Mouse (Mus musculus) gastrocnemius, adult 2 months (tissue): ENCODE results near the gene Galnt2. TPM values are rescaled to one million over a fixed set of nuclear protein-coding genes. Genes with fewer than 3 reads are reported as not detected.

Experiments used
- DNase-seq: peaks from one replicate; pipeline ENCODE4 v3.0.0; 2022
- H3K27ac ChIP-seq: fragments of 200-600 bp; 2 replicates; pipeline ENCODE4 v1.8.1; 2022; ENCODE audit warnings: mild to moderate bottlenecking
- H3K4me3 ChIP-seq: fragments of 200-600 bp; 2 replicates; pipeline ENCODE4 v1.8.1; 2022; ENCODE audit warnings: mild to moderate bottlenecking, moderate library complexity
- CTCF ChIP-seq: fragments of 200-600 bp; IDR thresholded peaks from 2 replicates; pipeline ENCODE4 v1.8.1; 2022; ENCODE audit warnings: antibody characterized with exemption, mild to moderate bottlenecking, moderate library complexity
- intact Hi-C: fragments of 180-260 bp; cut with DNase I; formaldehyde crosslinking; loops from one replicate; pipeline ENCODE4 v1.15.1; 2025
- total RNA-seq, 2 experiments: library from RNA; stranded (reverse); gene quantifications; 2 replicates each; pipeline ENCODE4 v1.2.3; 2021

Gene Galnt2
- total RNA-seq, 2 experiments from 2014 or later: 35.6 to 37.2 TPM

DNA sequence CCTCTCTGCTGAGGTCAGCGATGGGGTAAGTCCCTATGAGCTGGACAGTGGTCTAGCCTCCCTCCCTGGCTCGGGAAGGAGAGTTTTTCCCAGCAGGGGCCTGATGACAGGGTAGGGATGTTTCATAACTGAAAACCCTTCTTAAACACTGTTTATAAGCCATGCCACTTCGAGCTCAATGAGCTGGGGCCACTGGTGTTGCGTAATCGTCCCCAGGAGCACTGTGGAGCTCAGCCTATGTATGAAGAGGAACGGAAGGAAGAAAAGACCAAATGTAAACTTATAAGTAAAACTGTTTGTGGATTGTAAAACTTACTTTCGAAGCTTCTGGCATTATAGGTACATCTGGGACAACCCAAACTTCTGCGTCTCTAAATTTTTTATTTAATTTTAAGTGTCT lies 29.5 kb upstream of the Galnt2 start:
- intact Hi-C loops: no loop called here
- TF ChIP-seq CTCF: no peak
- no peak for DNase-seq
- Histone ChIP-seq H3K4me3 (no peak overlapping the region), H3K27ac (no peak overlapping the region)

DNA sequence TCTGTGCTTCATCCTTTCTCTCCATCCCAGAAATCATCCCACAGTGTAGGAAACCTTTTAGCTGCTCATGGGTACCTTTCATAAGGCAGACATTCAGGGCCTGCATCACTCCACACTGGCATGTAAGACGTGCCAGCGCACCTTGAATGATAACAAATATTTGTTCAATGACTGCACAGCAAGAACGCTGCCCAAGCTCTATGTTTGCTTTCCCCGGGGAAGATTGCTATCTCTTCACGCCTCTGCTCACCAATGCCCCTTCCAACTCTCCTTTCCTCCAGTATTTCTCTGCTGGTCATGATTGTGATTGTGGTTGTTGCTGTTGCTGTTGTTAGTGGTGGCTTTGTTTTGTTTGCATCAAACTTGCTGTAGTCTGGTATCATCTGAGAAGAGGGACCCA lies 28.3 kb upstream of the Galnt2 start:
- intact Hi-C loops: no loop called here
- TF ChIP-seq CTCF: no peak
- H3K27ac ChIP-seq: no peak overlapping the region

DNA sequence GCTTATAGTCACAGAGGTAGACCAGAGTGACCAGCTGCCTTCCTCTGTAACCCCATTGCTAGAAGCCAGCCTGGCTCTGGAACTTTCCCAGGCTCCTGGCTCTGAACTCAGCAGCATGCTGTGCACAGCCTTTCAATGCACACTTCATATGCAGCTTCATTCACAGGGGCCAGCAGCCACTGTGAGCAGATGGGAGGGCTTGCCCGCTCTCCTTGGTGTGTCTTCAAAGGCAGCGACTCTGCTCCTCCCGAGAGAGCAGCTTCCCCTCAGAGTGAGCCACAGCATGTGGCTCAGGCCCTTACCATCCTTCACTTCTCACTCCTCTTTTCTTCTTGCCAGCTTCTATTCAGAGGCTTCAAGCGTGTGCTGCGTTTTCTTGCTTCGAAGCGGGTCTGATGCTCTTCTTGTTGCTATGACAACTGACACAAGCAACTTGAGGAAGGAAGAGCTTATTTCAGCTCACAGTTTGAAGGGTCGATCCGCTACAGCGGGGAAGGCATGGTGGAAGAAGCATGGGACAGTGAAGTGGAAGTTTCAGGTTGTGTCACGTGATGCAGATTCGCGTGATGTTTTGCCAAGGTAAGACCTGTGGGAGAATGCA lies 27.1 kb upstream of the Galnt2 start:
- H3K27ac ChIP-seq: no peak overlapping the region
- no peak for TF ChIP-seq CTCF

More for the DNA sequence above, 28.3 kb upstream of the Galnt2 start:
- H3K4me3 ChIP-seq: no peak overlapping the region
- DNase-seq: no peak

DNA sequence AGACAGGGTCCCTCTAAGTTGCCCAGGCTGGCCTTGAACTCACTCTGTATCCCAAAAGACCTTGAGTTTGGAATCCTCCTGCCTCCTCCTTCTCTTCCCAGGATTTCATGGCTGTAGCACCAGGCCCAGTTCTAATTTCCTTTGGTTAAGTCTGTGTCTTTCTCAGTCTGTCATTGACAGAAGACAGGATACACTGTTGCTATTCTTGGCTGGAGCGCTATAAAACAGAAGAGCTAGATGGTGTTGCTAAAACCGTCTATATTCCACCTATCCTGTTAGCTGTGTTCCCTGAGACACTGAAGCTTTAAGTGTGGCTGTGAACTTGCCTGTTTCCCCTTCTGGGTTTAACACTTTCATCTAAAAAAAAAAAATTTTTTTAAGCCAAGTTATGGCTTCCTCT lies 19.0 kb upstream of the Galnt2 start:
- H3K4me3 ChIP-seq: no peak overlapping the region
- no peak overlapping the region for H3K27ac ChIP-seq
- no peak for DNase-seq
- no peak for TF ChIP-seq CTCF
- intact Hi-C loops: no loop called here

More for the DNA sequence above, 27.1 kb upstream of the Galnt2 start:
- intact Hi-C loops: no loop called here
- no peak for DNase-seq
- no peak overlapping the region for H3K4me3 ChIP-seq

DNA sequence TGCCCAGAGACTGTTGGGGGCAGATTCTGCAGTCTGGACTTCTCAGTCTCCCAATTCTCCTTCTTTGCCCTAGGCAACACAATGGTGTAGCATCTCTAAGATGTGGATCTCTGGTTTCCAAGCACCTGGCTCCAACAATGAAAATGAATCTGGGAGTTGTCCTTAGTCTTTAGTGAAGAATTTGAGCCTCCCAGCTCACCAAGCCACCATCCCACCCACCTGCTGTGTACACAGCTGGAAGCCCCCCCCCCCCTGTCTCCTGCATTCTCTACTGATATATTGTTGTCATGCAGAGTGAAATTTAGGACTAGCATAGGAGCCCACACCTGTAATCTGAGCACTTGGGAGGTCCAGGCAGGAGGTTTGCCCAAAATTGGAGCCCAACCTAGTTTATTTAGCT lies 14.2 kb upstream of the Galnt2 start:
- Histone ChIP-seq H3K27ac (no peak overlapping the region), H3K4me3 (no peak overlapping the region)
- DNase-seq: no peak
- TF ChIP-seq CTCF: no peak
- intact Hi-C loops: no loop called here

DNA sequence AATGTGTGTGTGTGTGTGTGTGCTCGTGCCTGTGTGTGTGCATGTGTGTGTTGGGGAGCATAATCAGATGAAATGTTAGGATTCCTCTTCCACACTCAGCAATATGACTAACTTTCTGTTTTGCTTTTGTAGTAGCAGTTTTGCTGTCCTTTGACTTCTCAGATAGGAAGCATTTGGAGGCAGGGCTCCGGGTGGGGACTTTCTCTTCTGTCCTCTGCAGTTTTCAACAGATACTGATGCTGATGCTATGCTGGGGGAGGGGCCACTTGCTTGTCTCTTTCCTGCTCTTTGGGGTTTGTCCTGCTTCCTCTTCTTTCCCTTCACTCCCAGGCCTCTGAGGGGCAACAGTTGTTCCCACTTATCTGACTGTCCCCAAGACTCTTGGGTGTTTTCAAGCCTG lies 1.3 kb upstream of the Galnt2 start:
- no peak for TF ChIP-seq CTCF
- no peak for DNase-seq
- Histone ChIP-seq H3K4me3 (no peak overlapping the region), H3K27ac (no peak overlapping the region)
- intact Hi-C loops: loop anchor here (2.0 to 5.0 kb wide), 3 partner anchors 52 to 178 kb away; no protein-coding TSS in a partner anchor

DNA sequence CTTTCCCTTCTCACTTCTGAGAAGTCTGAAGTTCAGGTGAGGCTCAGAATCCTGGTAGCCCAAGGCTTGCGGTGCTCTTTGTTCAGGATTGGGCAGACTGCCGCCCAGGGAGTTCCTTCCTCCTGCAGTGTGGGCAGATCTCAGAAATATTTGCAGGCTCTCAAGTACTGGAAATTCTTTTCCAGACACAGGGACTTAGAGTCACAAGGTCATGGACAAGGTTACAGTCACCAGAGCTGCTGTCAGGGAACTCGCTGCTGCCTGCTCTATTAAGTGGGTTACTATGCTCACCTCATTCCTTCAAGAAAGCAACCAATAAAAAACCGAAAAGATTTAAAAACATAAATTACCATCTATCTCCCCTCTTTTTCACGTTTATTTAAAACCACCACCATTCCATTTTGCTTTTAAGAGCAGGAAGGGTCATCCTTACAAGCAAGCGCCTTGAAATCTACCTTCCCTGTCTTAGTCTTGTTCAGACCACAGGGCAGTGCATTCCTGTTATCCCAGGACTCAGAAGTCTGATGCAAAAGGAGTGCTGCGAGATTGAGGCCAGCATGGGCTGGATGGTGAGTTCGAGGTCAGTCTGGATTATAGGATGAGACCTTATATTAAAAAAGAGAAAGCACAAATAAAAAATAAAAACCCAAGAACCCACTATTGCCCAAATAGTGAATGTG lies 555 bp upstream of the Galnt2 start:
- H3K27ac ChIP-seq: peak overlapping the region; percentile 71
- no peak for TF ChIP-seq CTCF
- DNase-seq: no peak
- peak overlapping the region; percentile 84 for H3K4me3 ChIP-seq
- intact Hi-C loops: loop anchor here (2.0 to 5.0 kb wide), 3 partner anchors 52 to 178 kb away; no protein-coding TSS in a partner anchor

GRCm38 (mm10) chr8:124231485-124232279 lies 491 bp downstream of the Galnt2 start:
- peak; percentile 51 for TF ChIP-seq CTCF
- DNase-seq: peak; percentile 80

GRCm38 (mm10) chr8:124232280-124232600 lies 1.0 kb downstream of the Galnt2 start:
- H3K27ac ChIP-seq: peak overlapping the region; percentile 90
- DNase-seq: no peak
- intact Hi-C loops: loop anchor here (5.0 kb wide), 2 partner anchors 50 to 180 kb away; no protein-coding TSS in a partner anchor
- TF ChIP-seq CTCF: no peak
- H3K4me3 ChIP-seq: peak overlapping the region; percentile 84

More at GRCm38 (mm10) chr8:124231485-124232279, 491 bp downstream of the Galnt2 start:
- Histone ChIP-seq H3K4me3 (peak overlapping the region; percentile 84), H3K27ac (peak overlapping the region; percentile 90)
- intact Hi-C loops: loop anchor here (2.0 to 5.0 kb wide), 3 partner anchors 51 to 179 kb away; no protein-coding TSS in a partner anchor

- Histone ChIP-seq H3K4me3 (no peak overlapping the region), H3K27ac (no peak overlapping the region)
- intact Hi-C loops: loop anchor here (5.0 kb wide), 2 partner anchors 48 to 182 kb away; no protein-coding TSS in a partner anchor
- no peak for DNase-seq
- no peak for TF ChIP-seq CTCF
Observed at GRCm38 (mm10) chr8:124234496-124234895, 3.3 kb downstream of the Galnt2 start.

- Histone ChIP-seq H3K4me3 (no peak overlapping the region), H3K27ac (0 out of 2 replicates have a peak overlapping the region, but pooled peaks have one; percentile 31)
- no peak for TF ChIP-seq CTCF
- intact Hi-C loops: no loop called here
- no peak for DNase-seq
Observed at GRCm38 (mm10) chr8:124235536-124235935, 4.3 kb downstream of the Galnt2 start.

DNA sequence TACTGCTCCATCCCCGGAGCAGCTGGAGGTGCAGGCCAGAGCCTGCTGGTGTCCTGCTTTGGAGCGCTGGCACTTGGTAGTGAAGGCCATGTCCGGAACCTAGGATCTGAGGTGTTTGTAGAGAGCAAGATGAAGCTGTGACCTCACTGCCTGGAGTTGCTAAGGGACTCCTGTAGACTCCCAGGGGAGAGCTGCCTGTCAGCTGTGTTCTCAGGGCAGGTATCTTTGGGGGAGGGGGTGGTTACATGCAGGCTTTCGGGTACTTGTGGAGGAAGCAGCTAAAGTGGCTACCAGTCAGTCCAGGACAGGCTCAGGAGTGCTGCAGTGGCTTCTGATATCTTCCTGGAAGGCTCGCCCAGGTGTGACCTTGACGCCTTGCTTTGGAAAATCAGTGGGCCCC lies 8.2 kb downstream of the Galnt2 start:
- intact Hi-C loops: no loop called here
- no peak for TF ChIP-seq CTCF
- H3K27ac ChIP-seq: no peak overlapping the region

DNA sequence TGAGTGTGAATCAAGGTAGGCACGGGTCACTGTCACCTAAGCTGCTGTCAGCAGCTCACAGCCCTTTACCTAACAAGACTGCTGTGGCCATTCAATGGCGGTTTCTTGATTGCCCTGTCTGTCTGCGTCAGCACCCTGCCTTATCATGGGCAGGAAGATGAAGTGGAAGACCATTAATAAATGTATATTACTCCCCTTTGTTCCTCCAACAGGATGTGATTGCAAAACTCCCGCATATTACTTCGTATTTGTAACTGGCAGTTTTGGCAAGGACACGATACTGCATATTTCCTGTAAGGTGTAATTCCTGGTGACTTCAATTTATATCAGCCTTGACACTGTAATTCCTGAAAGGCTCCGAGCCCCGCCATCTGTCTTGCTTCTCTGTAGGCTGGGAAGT lies 9.7 kb downstream of the Galnt2 start:
- DNase-seq: no peak
- no peak overlapping the region for H3K27ac ChIP-seq
- no peak for TF ChIP-seq CTCF
- H3K4me3 ChIP-seq: no peak overlapping the region
- intact Hi-C loops: no loop called here

More for the DNA sequence above, 8.2 kb downstream of the Galnt2 start:
- DNase-seq: no peak
- H3K4me3 ChIP-seq: no peak overlapping the region
